Mouse (Mus musculus) ovary, adult 18-20 months (tissue): ENCODE measurements around the gene Dnajb8.

Experiments
- DNase-seq: peaks from one replicate; pipeline ENCODE4 v3.0.0; 2022; ENCODE audit warnings: low spot score, mixed read lengths

The Dnajb8 gene

GRCm38 (mm10) chr6:88290129-88290766 is 68.2 kb downstream of the Dnajb8 start:
- no peak for DNase-seq

GRCm38 (mm10) chr6:88292274-88292909 is 70.3 kb downstream of the Dnajb8 start:
- no peak for DNase-seq

- no peak for DNase-seq
These were observed 77.4 kb downstream of the Dnajb8 start for GRCm38 (mm10) chr6:88299491-88299890.

GRCm38 (mm10) chr6:88301234-88301633 is 79.2 kb downstream of the Dnajb8 start:
- no peak for DNase-seq
